In genomic region chr7:122951464-122951863, GRCm38 (mm10) we compare ENCODE assay signal across 19 mouse cellular contexts.
"Had no signal": no experiment of that assay in that cellular context is flagged by ENCODE, and none has a peak within 500 bp of the region (broad histone marks: within the 10 kb centered on the region; RNA-seq: fewer than 3 reads in every experiment).

No protein-coding gene starts in this region.

- H3K4me1 ChIP-seq: limb, embryonic 10.5 days; midbrain, embryonic 12.5 days; midbrain, embryonic 15.5 days had no signal

- DNase-seq: kidney, postnatal 14 days; kidney, postnatal 4 days; liver; liver, postnatal 0 days; lung, embryonic 14.5 days; right cerebral cortex, postnatal 14 days; right cerebral cortex, postnatal 4 days; thymus, adult 2 months; thymus, postnatal 14 days; thymus, postnatal 4 days had no signal

- H3K4me3 ChIP-seq: limb, embryonic 10.5 days; limb, embryonic 13.5 days; midbrain, embryonic 12.5 days; midbrain, embryonic 15.5 days; myocyte had no signal

- ATAC-seq: liver, postnatal 0 days; lung, postnatal 0 days; midbrain, embryonic 15.5 days had no signal

- H3K36me3 ChIP-seq: limb, embryonic 10.5 days; limb, embryonic 13.5 days; midbrain, embryonic 12.5 days; midbrain, embryonic 15.5 days had no signal

- H3K4me2 ChIP-seq: limb, embryonic 13.5 days; lung, embryonic 14.5 days; midbrain, embryonic 12.5 days; midbrain, embryonic 15.5 days had no signal

- H3K27ac ChIP-seq: limb, embryonic 10.5 days; limb, embryonic 13.5 days; liver, embryonic 14.5 days; macrophage; midbrain, embryonic 12.5 days; midbrain, embryonic 15.5 days; stomach, postnatal 0 days had no signal

- H3K9me3 ChIP-seq: limb, embryonic 10.5 days; limb, embryonic 13.5 days; midbrain, embryonic 12.5 days; midbrain, embryonic 15.5 days had no signal

- H3K27me3 ChIP-seq: limb, embryonic 13.5 days; midbrain, embryonic 12.5 days; midbrain, embryonic 15.5 days had no signal

- H3K9ac ChIP-seq: liver, embryonic 14.5 days; liver, postnatal 0 days; lung, embryonic 14.5 days; midbrain, embryonic 12.5 days; midbrain, embryonic 15.5 days had no signal
